Mouse (Mus musculus): Measurements from ENCODE around the gene Tcl1b3. TPM values are rescaled to one million over a fixed set of nuclear protein-coding genes. Genes with fewer than 3 reads are reported as not detected.
"Not testable (repeated sequence)": the region's sequence is repeated elsewhere in the genome, so short reads cannot be mapped to it uniquely, and the experiment has no call there.

The Tcl1b3 gene
- polyA plus RNA-seq, 1 experiment from 2014 or later = not detected

DNA sequence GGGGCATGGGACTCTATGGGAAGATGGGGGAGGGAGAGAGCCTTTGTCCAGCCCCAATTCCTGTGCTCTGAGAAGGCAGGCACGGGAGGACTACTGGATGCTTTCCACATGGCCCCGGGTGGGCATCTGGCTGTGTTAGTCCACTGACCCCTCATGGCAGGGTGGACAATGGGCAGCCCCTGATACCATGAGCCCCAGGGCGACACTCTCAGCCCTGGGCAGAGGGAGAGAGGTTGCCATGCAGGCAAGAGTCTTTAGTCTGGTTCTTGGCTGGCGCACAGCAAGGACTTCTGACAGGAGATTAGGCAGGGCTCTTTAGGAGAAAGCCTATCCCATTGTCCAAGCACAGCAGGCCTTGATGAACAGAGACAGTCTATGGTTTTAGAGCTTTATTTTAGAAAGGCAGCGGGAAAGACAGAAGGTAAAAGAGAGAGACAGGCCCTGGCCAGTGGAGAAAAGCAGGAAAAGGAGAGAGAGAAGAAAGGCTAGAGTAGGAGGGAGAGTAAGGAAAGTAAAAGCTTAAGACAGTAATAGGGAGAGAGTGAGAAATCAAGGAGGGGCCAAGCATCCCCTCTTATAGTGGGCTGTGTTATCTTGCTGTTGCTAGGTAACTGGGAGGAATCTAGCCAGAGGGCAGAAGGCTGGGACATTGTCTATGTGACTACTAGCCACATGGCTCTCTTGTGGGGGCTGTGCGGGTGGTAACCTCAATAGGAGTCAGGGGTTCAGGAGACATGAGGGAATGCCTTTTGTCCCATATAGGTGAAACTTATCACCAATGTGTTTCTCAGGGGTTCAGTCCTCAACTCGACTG lies 9.0 kb downstream of the Tcl1b3 start:
- not testable (repeated sequence) for H3K4me1 ChIP-seq; H3K27me3 ChIP-seq (ENCODE audit: insufficient read depth, poor library complexity, severe bottlenecking); H3K9me3 ChIP-seq; H3K36me3 ChIP-seq; H3K27ac ChIP-seq; DNase-seq (ENCODE audit: low spot score); H3K4me3 ChIP-seq
- WGBS = 61% methylated on average over 7 of the region's 7 CpGs

DNA sequence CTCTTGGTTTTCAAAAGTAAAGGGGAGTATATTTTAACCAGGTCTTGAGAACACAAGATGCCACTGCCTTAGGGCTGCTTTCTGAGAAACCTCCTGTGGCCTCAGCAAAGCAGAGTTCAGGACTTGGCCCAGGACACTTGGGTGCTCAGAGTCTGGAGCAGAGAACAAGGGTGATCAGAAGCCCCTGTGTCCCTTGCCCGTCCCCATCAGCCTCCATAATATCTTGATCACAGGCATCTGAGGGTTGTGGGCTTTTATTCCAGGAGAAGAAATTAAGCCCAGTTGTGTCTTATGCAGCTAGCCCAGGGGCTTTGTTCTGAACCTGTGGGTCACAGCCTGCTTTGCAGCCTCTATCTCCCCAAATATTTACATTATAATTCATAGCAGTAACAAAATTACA lies 10.8 kb downstream of the Tcl1b3 start, which contains the start of gene Tcl1b4:
Tcl1b4 (plus strand) TSS at position 301 of the 400 bp plus-strand sequence.
- WGBS = 82% methylated on average over 1 of the region's 1 CpGs
- not testable (repeated sequence) for DNase-seq (ENCODE audit: low spot score); H3K9me3 ChIP-seq; H3K4me3 ChIP-seq; H3K36me3 ChIP-seq; H3K27me3 ChIP-seq (ENCODE audit: insufficient read depth, poor library complexity, severe bottlenecking); H3K4me1 ChIP-seq; H3K27ac ChIP-seq

DNA sequence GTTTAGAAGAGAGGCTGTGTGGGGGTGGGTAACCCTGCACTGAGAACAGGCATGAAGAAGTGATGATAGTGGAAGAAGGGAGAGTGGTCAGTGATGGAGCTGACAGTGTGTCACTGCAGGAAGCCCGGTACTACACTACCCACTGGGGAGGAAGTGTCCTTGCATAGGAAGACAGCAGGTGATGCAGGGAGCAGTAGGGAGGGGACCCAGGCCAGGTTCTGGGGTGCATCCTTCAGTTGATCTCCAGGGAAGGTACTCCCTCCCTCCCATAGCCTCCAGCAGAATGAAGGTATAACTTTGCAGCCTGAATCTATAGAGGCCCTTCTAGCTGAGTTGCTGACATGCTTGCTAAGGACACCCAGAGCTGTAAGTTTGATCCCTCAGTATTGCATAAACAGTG lies 16.2 kb downstream of the Tcl1b3 start:
- H3K27ac ChIP-seq = no peak overlapping the region
- H3K36me3 ChIP-seq = no peaks in the 10 kb centered on the region
- no peak overlapping the region for H3K4me3 ChIP-seq
- no peaks in the 10 kb centered on the region for H3K4me1 ChIP-seq
- DNase-seq (ENCODE audit: low spot score) = peak; percentile 71
- H3K9me3 ChIP-seq = no peaks in the 10 kb centered on the region
- 25% methylated on average over 1 of the region's 1 CpGs for WGBS
- H3K27me3 ChIP-seq (ENCODE audit: insufficient read depth, poor library complexity, severe bottlenecking) = no peaks in the 10 kb centered on the region

DNA sequence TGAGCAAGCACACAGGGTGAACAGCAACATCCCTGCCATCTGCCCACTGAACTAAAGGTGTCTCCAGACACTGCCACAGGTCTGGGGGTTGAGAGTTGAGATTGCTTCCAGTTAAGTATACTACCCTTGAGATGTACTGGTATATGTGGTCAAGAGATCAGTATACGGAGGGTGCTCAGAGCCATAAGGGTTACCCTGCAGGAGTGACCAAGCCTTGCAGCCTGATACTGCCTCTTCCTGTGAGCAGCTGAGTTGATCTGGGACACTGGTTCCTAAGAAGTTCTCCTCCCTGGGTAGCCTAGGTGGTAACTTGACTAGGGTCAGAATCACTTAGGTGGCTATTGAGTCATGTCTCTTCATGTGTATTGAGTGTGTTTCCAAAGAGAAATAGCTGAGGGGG lies 17.6 kb downstream of the Tcl1b3 start:
- no peaks in the 10 kb centered on the region for H3K4me1 ChIP-seq
- 90% methylated on average over 1 of the region's 1 CpGs for WGBS
- peak; percentile 67 for DNase-seq (ENCODE audit: low spot score)
- no peak overlapping the region for H3K27ac ChIP-seq
- H3K9me3 ChIP-seq = no peaks in the 10 kb centered on the region
- H3K36me3 ChIP-seq = no peaks in the 10 kb centered on the region
- H3K4me3 ChIP-seq = no peak overlapping the region
- no peaks in the 10 kb centered on the region for H3K27me3 ChIP-seq (ENCODE audit: insufficient read depth, poor library complexity, severe bottlenecking)

DNA sequence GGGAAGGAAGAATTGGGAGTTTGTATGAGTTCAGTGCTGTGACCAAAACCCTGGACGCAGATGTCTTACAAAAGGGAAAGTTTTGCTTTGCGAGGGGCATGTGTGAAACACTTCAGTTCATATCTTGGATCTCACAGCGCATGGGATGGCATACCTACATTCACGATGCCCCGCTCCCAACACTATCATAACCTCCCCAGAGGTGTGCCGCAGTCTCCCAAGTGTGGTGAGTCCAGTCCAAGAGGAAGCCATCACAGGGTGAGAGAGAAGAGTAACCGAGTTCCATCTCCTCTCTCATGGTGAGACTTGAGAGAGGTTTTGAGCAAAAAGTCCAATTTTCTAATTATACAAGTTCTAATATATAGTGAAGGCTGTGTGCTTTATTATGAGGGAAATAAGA lies 18.4 kb downstream of the Tcl1b3 start:
- Histone ChIP-seq H3K27me3 (ENCODE audit: insufficient read depth, poor library complexity, severe bottlenecking) (no peaks in the 10 kb centered on the region), H3K4me3 (no peak overlapping the region), H3K27ac (no peak overlapping the region), H3K36me3 (no peaks in the 10 kb centered on the region), H3K4me1 (no peaks in the 10 kb centered on the region), H3K9me3 (no peaks in the 10 kb centered on the region)
- WGBS = 90% methylated on average over 7 of the region's 7 CpGs
- peak; percentile 63 for DNase-seq (ENCODE audit: low spot score)

DNA sequence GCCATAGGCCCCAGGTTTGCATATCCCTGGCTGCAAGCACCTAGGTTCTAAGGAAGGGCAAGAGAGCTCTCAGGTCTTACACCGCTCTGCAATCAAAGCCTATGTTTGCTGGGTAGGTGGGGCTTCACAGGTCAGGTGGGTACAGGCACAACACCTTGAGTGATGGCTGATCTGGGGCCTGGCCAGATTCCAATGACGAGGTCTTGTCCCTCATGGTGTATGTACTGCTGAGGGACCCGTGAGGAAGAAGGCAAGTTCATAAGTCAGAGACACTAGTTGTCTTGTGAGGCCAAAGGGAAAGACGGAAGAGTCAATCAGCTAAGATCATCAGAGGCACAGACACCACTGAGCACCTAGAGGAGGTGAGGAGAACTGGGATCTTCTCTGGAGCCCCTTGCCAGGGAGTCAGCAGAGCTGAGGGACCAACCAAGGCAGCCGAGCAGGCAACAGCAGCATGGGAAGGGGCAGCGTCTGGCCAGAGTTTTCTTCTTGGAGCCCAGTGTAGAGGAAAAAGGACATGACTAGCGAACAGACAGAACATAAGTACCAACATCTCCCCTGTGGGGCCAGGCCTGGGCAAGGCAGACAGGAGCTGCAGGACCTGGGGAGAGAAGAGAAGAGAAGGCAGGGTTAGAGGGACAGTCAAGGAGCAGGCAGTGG lies 26.4 kb downstream of the Tcl1b3 start:
- Histone ChIP-seq H3K36me3 (no peaks in the 10 kb centered on the region), H3K4me3 (no peak overlapping the region), H3K27ac (no peak overlapping the region), H3K27me3 (ENCODE audit: insufficient read depth, poor library complexity, severe bottlenecking) (peaks cover 5% of the 10 kb centered on the region; the same call in 1 of the 2 replicates), H3K9me3 (no peaks in the 10 kb centered on the region), H3K4me1 (no peaks in the 10 kb centered on the region)
- no peak for DNase-seq (ENCODE audit: low spot score)
- 85% methylated on average over 7 of the region's 7 CpGs for WGBS

DNA sequence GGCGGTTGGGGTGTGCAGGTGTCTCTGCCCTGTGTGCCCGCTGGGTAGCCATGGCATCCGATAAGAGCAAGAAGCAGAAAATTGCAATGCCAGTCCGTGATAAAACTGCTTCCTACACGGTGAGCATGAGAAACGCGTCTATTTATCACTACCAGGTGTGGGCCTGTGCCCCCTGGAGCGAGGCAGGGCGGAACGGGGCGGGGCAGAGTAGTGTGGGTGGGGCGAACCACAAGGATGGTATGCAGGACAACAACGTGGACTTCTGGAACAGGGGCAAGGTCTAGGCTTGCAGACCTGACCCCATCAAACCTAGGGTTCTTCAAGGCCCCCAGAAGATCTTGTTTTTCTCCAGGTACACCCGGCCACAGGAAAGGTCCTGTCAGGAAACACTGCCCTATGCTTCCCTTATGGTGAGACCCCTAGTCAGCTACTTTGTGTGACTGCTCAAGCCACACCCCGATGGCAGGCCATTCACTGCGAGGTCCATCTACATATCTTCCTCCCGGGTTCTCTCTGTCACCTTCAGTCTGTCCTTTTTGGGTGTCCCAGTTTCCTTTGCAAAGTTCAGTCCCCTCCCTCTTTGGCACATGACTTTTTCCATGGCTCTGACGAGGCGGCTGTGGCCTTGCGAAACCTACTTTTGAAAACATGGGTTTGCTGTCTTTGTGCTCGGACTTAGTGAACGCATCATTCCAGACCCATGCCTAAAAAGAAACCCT lies 31.9 kb downstream of the Tcl1b3 start, which contains the start of gene Tcl1:
Tcl1 (minus strand) TSS at position 193 of the 719 bp plus-strand sequence.
- Histone ChIP-seq H3K9me3 (no peaks in the 10 kb centered on the region), H3K36me3 (no peaks in the 10 kb centered on the region), H3K4me3 (no peak within 1 kb of the TSS), H3K27ac (no peak within 1 kb of the TSS), H3K27me3 (ENCODE audit: insufficient read depth, poor library complexity, severe bottlenecking) (no peaks in the 10 kb centered on the region), H3K4me1 (no peaks in the 10 kb centered on the region)
- no peak for DNase-seq (ENCODE audit: low spot score)
- WGBS = 85% methylated on average over 22 of the region's 22 CpGs

DNA sequence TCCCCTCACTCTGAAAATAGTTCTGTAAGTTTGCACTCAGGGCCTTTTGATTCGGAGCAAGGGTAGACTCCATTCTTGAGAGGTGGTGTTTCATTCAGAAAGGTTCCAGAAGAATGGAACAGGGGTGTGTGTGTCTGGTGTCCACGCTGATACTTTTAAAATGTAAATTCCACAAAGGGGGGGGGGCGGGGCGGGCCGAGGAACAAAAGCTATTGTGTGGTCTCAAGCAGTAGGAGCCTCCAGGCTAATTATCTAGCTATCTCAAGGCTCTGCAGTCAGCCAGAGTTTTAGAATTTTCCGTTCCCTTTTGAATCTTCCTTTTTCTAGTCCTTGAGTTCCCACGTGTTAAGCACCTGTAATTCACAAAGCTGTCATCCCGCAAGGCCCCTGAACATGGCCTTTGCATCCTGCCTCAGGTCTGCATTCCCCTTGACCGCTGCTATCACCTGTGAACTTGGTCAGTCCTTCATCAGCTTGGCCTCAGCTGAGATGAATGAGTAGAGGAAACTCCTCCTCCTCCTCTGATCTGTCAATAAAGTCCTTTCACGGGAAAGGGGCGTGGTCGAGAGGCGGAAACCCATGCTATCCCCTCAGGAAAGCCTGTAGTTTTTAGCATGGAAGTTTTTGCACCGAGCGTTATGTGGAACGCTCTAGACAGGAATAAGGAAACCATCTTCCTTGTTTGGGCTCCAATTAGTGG lies 33.9 kb downstream of the Tcl1b3 start:
- H3K9me3 ChIP-seq = no peaks in the 10 kb centered on the region
- no peaks in the 10 kb centered on the region for H3K36me3 ChIP-seq
- DNase-seq (ENCODE audit: low spot score) = no peak
- no peaks in the 10 kb centered on the region for H3K27me3 ChIP-seq (ENCODE audit: insufficient read depth, poor library complexity, severe bottlenecking)
- no peak overlapping the region for H3K4me3 ChIP-seq
- no peaks in the 10 kb centered on the region for H3K4me1 ChIP-seq
- no peak overlapping the region for H3K27ac ChIP-seq
- 58% methylated on average over 16 of the region's 16 CpGs for whole genome bisulfite sequencing

DNA sequence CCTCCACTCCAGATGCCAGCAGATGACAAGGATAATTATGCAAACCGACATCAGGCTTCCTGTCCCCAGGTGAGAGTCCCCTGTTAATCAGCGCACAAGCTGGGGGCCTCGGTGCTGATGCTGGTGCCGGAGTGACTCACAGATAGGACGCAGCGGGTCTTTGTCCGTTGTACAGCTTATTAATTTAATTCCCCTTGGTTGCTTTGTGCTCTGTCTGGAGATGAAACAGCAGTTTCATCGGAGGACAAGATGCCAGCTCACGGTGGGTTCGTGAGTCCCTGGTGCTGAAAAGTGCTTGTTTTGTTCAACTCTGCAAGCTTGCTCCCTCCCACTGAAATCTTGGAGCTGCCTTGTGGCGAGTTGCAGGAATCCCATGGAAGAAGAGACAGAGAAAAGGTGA lies 43.5 kb downstream of the Tcl1b3 start:
- Histone ChIP-seq H3K9me3 (no peaks in the 10 kb centered on the region), H3K27me3 (ENCODE audit: insufficient read depth, poor library complexity, severe bottlenecking) (no peaks in the 10 kb centered on the region), H3K4me3 (no peak overlapping the region), H3K4me1 (no peaks in the 10 kb centered on the region), H3K36me3 (no peaks in the 10 kb centered on the region), H3K27ac (no peak overlapping the region)
- no peak for DNase-seq (ENCODE audit: low spot score)
- 66% methylated on average over 11 of the region's 11 CpGs for WGBS

DNA sequence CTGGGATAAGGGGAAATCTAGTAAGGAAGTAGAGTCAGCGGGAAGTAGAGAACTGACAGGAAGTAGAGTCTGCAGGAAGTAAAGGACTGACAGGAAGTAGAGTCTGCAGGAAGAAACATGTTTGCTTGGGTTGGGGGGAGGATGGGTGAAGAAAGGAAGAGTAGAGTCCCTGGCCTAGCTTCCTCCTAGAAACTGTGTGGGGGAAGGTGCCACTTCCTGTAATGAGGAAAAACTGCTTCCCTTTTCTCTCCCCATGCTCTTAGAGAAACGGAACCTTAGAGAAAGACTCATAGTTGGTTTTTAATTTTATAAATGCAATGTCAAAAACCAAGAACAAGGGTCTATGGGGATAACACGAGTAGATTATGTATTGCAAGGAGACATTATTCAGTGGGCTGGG lies 44.2 kb downstream of the Tcl1b3 start:
- H3K36me3 ChIP-seq = no peaks in the 10 kb centered on the region
- no peaks in the 10 kb centered on the region for H3K9me3 ChIP-seq
- H3K27me3 ChIP-seq (ENCODE audit: insufficient read depth, poor library complexity, severe bottlenecking) = no peaks in the 10 kb centered on the region
- 73% methylated on average over 3 of the region's 3 CpGs for WGBS
- DNase-seq (ENCODE audit: low spot score) = no peak
- H3K27ac ChIP-seq = no peak overlapping the region
- no peak overlapping the region for H3K4me3 ChIP-seq
- no peaks in the 10 kb centered on the region for H3K4me1 ChIP-seq

DNA sequence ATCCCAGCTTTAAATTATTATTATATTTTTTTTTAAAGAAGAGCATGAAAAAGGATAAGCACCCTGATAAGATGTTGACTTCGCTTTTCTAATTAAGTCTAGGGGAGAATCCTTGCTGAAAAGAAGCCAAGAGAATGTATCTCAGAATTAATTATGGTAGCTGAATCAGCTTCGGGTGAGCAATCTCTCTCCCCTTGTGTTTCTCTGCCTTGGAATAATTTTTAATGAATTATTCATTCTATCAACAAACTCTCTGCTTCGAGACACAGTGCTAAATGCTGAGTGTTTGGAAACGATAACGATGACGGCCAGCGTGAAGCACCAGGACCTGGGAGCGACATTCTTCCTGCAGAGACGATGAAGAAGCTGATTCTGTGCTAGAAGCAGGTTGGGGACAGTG lies 48.2 kb downstream of the Tcl1b3 start:
- no peak for DNase-seq (ENCODE audit: low spot score)
- Histone ChIP-seq H3K9me3 (no peaks in the 10 kb centered on the region), H3K27me3 (ENCODE audit: insufficient read depth, poor library complexity, severe bottlenecking) (no peaks in the 10 kb centered on the region), H3K4me1 (no peaks in the 10 kb centered on the region), H3K4me3 (no peak overlapping the region), H3K27ac (no peak overlapping the region), H3K36me3 (no peaks in the 10 kb centered on the region)
- WGBS = 86% methylated on average over 9 of the region's 9 CpGs
